16 mouse cellular contexts compared by ENCODE assay signal in genomic region chr6:91360371-91360690, GRCm38 (mm10). TPM values are rescaled to one million over a fixed set of nuclear protein-coding genes. Genes with fewer than 3 reads are reported as not detected.
"Had no signal": no experiment of that assay in that cellular context is flagged by ENCODE, and none has a peak within 500 bp of the region (broad histone marks: within the 10 kb centered on the region; RNA-seq: fewer than 3 reads in every experiment).

No protein-coding gene starts in this region.

- H3K4me2 ChIP-seq: limb, embryonic 12.5 days; limb, embryonic 15.5 days; liver, embryonic 11.5 days; lung, embryonic 14.5 days; midbrain, embryonic 13.5 days had no signal

- H3K27me3 ChIP-seq: limb, embryonic 12.5 days; limb, embryonic 15.5 days; midbrain, embryonic 13.5 days had no signal

- H3K4me1 ChIP-seq: limb, embryonic 12.5 days; limb, embryonic 15.5 days had no signal

- H3K27ac ChIP-seq: kidney, postnatal 0 days; limb, embryonic 12.5 days; limb, embryonic 15.5 days; liver, embryonic 14.5 days; macrophage; midbrain, embryonic 13.5 days had no signal

- DNase-seq: kidney, postnatal 25 days; liver, postnatal 0 days; lung, embryonic 14.5 days; thymus, adult 18-20 months; thymus, postnatal 4 days had no signal

- H3K9ac ChIP-seq: limb, embryonic 12.5 days; limb, embryonic 15.5 days; liver, embryonic 14.5 days; liver, postnatal 0 days; lung, embryonic 14.5 days; midbrain, embryonic 13.5 days had no signal

- H3K4me3 ChIP-seq: limb, embryonic 12.5 days; limb, embryonic 15.5 days; midbrain, embryonic 13.5 days had no signal

- H3K36me3 ChIP-seq: limb, embryonic 12.5 days; limb, embryonic 15.5 days had no signal

- ATAC-seq: liver, postnatal 0 days; lung, postnatal 0 days had no signal

- H3K9me3 ChIP-seq: limb, embryonic 12.5 days; limb, embryonic 15.5 days; midbrain, embryonic 13.5 days had no signal

RNA-seq across cellular contexts. Expression of gene Wnt7a, which starts 50.8 kb away (rescaled TPM):
- total RNA-seq: megakaryocyte, adult 5-6 weeks had no signal
- polyA plus RNA-seq: large intestine, adult 2 months; liver, embryonic 14.5 days; macrophage; small intestine, adult 2 months had no signal
